Mouse (Mus musculus): ENCODE data around the gene Gm21870. TPM values are rescaled to one million over a fixed set of nuclear protein-coding genes. Genes with fewer than 3 reads are reported as not detected.
"Not testable (repeated sequence)": the region's sequence is repeated elsewhere in the genome, so short reads cannot be mapped to it uniquely, and the experiment has no call there.

Gm21870 gene
- total RNA-seq (2021): not detected in 2 replicates
- long read RNA-seq, experiment 1: 0 reads
- long read RNA-seq, experiment 2: 0 reads

- DNase-seq: not testable (repeated sequence)
Observed at GRCm38 (mm10) chrX:33986716-33987115, at the start of gene Gm21870. TSS of gene Gm21870 (minus strand) at chrX:33986816.

- DNase-seq: not testable (repeated sequence)
Observed at GRCm38 (mm10) chrX:33956440-33956839, 30.2 kb downstream of the Gm21870 start, which contains the start of gene Btbd35f6. TSS of gene Btbd35f6 (minus strand) at chrX:33956540.

Other genes with a start within 250 kb of the Gm21870 start
- not detected in 2 replicates for gene Btbd35f6, start 30.3 kb downstream of the Gm21870 start, total RNA-seq (2021)
- gene Btbd35f9, start 174.7 kb upstream of the Gm21870 start, total RNA-seq (2021): not detected in 2 replicates